Mouse (Mus musculus) hindbrain, embryonic 14.5 days (tissue): ENCODE measurements around the gene Akr1c19. TPM values are rescaled to one million over a fixed set of nuclear protein-coding genes. Genes with fewer than 3 reads are reported as not detected.
A peak's percentile ranks its signal among the peaks of the same experiment; 100 is the strongest.
"Not testable (repeated sequence)": the region's sequence is repeated elsewhere in the genome, so short reads cannot be mapped to it uniquely, and the experiment has no call there.

Experiments used
- ATAC-seq: fragments of 200-750 bp; cut with Nextera tagmentation; 2 replicates; pipeline ENCODE4 v1.8.0; 2017; ENCODE audit warnings: moderate number of reproducible peaks, mild to moderate bottlenecking, moderate TSS enrichment, moderate library complexity; ENCODE audit not compliant: low FRiP score
- DNase-seq: peaks from one replicate; pipeline ENCODE4 v3.0.0-alpha.2; 2015; ENCODE audit warnings: low spot score
- H3K27ac ChIP-seq: fragments of 300-500 bp; sonication (generic); 2 replicates; pipeline ENCODE4 v1.5.1; 2014; ENCODE audit warnings: mild to moderate bottlenecking, moderate library complexity
- H3K27me3 ChIP-seq: fragments of 300-500 bp; sonication (generic); 2 replicates; pipeline ENCODE4 v1.6.1; 2014; ENCODE audit warnings: mild to moderate bottlenecking, low read length, mixed read lengths; ENCODE audit not compliant: control insufficient read depth, insufficient read depth
- H3K36me3 ChIP-seq: fragments of 300-500 bp; sonication (generic); replicated peaks from 2 replicates; pipeline ENCODE4 v1.6.1; 2014; ENCODE audit not compliant: control insufficient read depth, insufficient read depth
- H3K4me1 ChIP-seq: fragments of 300-500 bp; sonication (generic); replicated peaks from 2 replicates; pipeline ENCODE4 v1.6.1; 2014; ENCODE audit warnings: antibody characterized with exemption, low read length, mixed read lengths; ENCODE audit not compliant: control insufficient read depth, insufficient read depth
- H3K4me2 ChIP-seq: fragments of 300-500 bp; sonication (generic); replicated peaks from 2 replicates; pipeline ENCODE4 v1.6.1; 2014; ENCODE audit warnings: mild to moderate bottlenecking, moderate library complexity
- H3K4me3 ChIP-seq: fragments of 300-500 bp; sonication (generic); replicated peaks from 2 replicates; pipeline ENCODE4 v1.5.1; 2014; ENCODE audit warnings: mild to moderate bottlenecking, low read length
- H3K9ac ChIP-seq: fragments of 300-500 bp; sonication (generic); 2 replicates; pipeline ENCODE4 v1.6.1; 2014
- H3K9me3 ChIP-seq: fragments of 300-500 bp; sonication (generic); 2 replicates; pipeline ENCODE4 v1.6.1; 2016; ENCODE audit warnings: low read length; ENCODE audit not compliant: control insufficient read depth
- WGBS: fragments of 180-500 bp; shearing (Covaris S2); extraction: QIAGEN DNeasy Blood & Tissue Kit; methylation state at CpG from one replicate; pipeline ENCODE4 v1.1.7; 2014; 5-methylcytosine and 5-hydroxymethylcytosine counted together
- polyA plus RNA-seq: library from polyadenylated mRNA; unstranded; fragments of >200 nt; fragmentation: Nextera tagmentation; extraction: Ambion mirVana; gene quantifications from 2 replicates; pipeline ENCODE4 v1.2.1, GENCODE M21; 2014

Gene Akr1c19
- polyA plus RNA-seq, 1 experiment from 2014 or later, result 7.3 TPM

DNA sequence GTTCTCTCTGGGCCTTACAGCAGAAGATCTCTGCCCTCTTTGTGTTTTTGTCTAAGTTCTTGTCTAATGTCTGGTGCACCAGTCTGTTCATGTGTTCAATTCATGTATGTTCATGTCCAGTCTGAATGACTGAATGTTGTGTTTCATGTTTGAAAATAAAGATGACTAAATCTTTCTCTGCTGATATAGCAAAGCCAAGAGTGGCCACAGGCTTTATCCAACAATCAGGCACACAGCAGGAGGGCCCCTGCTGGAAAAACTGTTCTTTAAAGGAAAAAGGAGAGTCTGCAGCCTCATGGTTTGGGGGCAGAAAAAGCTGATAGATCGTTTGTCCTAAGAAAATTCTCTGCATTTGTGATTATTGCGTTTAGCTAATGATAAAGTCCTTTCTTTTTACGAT is 16.2 kb upstream of the Akr1c19 start:
- no peak for ATAC-seq
- no peak for DNase-seq
- no peak overlapping the region for H3K27ac ChIP-seq

DNA sequence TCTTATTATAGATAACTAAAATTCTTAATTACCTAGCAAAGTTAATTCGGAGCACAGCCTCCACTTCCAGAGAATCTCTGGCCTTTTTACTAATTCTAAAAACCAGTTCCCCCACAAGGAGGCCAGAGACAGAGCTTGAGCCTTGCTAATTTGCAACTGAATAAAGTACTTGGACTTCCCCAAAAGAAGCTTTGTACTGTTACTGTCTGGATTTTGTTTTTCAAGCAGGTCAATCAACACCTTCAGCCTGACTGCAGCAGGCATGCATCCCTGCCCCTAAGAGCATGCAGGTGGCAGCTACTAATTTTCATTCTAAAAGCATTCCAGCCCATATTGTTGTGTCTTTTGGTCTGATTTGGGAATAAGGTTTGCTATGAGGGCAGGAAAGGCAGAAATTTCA is 13.0 kb upstream of the Akr1c19 start:
- 72% methylated on average over 1 of the region's 1 CpGs for WGBS
- not testable (repeated sequence) for H3K4me1 ChIP-seq, H3K9ac ChIP-seq, H3K36me3 ChIP-seq, H3K9me3 ChIP-seq, H3K4me2 ChIP-seq, H3K27me3 ChIP-seq, H3K27ac ChIP-seq, H3K4me3 ChIP-seq, ATAC-seq, DNase-seq

More for the DNA sequence above, 16.2 kb upstream of the Akr1c19 start:
- H3K9ac ChIP-seq, result no peak overlapping the region
- 60% methylated on average over 3 of the region's 3 CpGs for WGBS
- no peak overlapping the region for H3K4me2 ChIP-seq
- H3K36me3 ChIP-seq, result no peaks in the 10 kb centered on the region
- H3K4me1 ChIP-seq, result no peaks in the 10 kb centered on the region
- no peaks in the 10 kb centered on the region for H3K9me3 ChIP-seq
- no peaks in the 10 kb centered on the region for H3K27me3 ChIP-seq
- H3K4me3 ChIP-seq, result no peak overlapping the region

DNA sequence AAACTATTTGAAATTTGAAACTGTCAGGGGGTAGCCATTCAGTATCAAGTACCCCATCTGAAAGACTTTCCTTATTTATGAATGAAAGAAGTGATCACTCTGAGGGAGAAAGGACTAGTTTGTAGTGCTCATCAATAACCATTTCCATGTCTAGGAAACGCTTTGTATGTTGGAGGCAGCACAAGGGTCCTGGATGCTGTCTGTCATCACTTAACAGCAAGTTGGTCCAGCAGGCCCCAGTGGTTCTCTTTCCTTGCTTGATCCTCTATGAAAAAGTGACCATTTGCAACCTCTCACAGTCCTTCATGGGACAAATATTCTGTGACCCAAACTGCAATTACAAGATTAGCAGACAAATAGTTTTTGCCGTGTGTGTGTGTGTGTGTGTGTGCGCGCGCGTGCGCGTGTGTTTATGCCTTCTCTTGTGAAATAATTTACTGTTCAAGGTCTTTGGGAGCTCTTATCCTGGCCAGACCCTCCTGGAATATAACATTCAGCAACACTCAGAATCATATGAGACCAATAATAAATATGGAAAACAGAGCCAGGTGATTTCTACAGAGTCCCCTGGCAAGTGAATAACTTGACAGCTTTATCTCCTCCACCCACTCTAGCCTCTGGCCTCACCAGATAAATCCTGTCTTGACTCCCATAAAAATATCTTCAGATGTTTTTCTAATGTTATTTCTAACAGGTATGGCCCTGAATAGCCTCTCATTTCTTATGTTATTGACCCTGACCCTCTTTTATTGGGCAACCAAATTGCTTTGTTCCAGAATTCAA is 2.5 kb downstream of the Akr1c19 start:
- no peak overlapping the region for H3K27ac ChIP-seq
- no peaks in the 10 kb centered on the region for H3K4me1 ChIP-seq
- ATAC-seq (no peak), DNase-seq (no peak)
- no peaks in the 10 kb centered on the region for H3K36me3 ChIP-seq
- no peaks in the 10 kb centered on the region for H3K9me3 ChIP-seq
- H3K27me3 ChIP-seq, result no peaks in the 10 kb centered on the region
- H3K4me3 ChIP-seq, result no peak overlapping the region
- H3K9ac ChIP-seq, result no peak overlapping the region
- H3K4me2 ChIP-seq, result no peak overlapping the region
- 95% methylated on average over 8 of the region's 8 CpGs for WGBS

DNA sequence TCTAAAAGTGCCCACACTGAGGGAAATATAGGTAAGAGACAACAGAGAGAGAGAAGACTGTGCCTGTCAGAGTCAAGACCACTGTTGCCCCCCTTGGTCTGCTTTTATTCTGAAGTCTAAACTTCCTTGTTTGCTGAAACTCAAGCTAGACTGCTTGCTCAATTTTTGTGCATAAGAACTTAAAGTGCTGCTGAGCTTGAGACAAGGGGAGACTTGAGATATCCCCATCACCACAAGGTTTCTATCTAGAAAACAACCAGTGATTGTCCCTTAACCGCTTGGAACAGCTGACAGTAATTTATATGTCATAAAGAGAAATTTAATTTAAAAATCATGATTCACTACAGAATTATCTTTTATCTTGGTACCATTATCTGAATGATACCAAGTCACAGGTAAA is 4.6 kb downstream of the Akr1c19 start:
- H3K4me1 ChIP-seq, result no peaks in the 10 kb centered on the region
- ATAC-seq, result no peak
- no peak overlapping the region for H3K27ac ChIP-seq
- H3K9ac ChIP-seq, result no peak overlapping the region
- H3K36me3 ChIP-seq, result no peaks in the 10 kb centered on the region
- no peak for DNase-seq
- H3K4me2 ChIP-seq, result no peak overlapping the region
- no peaks in the 10 kb centered on the region for H3K9me3 ChIP-seq
- H3K27me3 ChIP-seq, result no peaks in the 10 kb centered on the region
- no peak overlapping the region for H3K4me3 ChIP-seq
- WGBS, result 80% methylated on average over 1 of the region's 1 CpGs

DNA sequence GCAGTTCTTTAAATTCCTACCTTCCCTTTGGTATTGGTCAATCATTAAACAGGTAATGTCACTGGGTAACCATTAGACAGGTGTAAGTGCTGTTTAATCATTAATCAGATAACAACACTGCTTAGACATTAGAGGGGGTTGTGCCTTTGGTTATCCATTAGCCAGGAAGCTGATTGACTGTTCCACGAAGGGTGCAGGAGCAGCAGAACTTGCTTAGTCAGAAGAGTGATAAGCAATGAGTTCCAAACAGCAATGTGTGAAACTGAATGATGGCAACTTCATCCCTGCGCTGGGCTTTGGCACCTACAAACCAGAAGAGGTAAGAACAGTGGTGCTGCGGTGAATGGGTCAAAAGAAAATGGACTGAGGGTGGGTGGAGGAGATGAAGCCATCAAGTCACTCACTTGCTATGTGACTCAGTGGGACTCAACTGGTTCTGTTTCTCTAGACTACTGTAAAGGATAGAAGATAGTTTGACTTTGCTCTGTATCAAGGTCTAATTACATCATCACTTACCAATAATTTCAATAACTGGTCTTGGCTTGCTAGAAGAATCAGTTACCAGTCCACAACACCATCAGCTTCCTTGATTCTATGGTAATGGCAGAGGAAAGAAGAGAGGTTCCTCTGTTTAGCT is 5.2 kb downstream of the Akr1c19 start:
- no peak for DNase-seq

DNA sequence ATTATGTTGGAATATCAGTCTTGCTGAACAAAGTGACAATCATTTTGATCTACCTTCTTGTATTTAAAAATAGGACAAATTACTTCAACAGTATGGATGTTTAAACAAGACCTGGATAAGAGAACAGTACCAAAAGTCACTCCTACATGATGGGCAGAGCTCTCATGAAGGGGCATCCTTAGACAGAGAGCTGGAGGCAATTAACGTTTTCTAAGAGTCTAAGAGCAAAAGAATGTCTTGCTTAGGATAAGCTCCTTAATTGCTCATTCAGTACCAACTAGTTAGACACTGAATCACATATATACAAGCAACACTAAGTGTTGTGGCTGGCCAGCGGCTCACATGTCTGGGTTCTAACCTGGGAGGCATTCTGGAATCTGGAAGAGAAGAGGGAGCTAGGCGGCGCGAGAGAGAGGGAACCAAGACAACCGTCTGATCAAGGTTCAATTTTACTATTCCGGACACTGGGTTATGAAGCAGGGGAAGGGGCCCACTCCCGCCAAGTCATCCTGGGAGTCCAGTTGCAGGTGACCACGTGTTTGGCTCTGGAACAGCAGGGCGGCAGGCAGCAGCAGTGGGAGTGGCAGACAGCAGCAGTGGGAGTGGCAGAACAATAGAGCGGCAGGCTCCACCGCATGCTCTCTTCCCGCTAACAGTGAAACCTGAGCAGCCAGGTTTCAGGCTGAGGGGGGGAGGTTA is 16.5 kb downstream of the Akr1c19 start:
- no peaks in the 10 kb centered on the region for H3K9me3 ChIP-seq
- H3K27me3 ChIP-seq, result no peaks in the 10 kb centered on the region
- ATAC-seq (peak; percentile 94), DNase-seq (peak; percentile 64)
- peak overlapping the region; percentile 60 for H3K4me2 ChIP-seq
- no peaks in the 10 kb centered on the region for H3K4me1 ChIP-seq
- H3K27ac ChIP-seq, result peak overlapping the region; percentile 21; the same call in 1 of the 2 replicates
- H3K4me3 ChIP-seq, result peak overlapping the region; percentile 38
- H3K36me3 ChIP-seq, result no peaks in the 10 kb centered on the region
- WGBS, result 4% methylated on average over 13 of the region's 13 CpGs
- H3K9ac ChIP-seq, result peak overlapping the region; percentile 70

More for the DNA sequence above, 5.2 kb downstream of the Akr1c19 start:
- H3K27ac ChIP-seq, result no peak overlapping the region
- no peak overlapping the region for H3K4me2 ChIP-seq
- H3K27me3 ChIP-seq, result no peaks in the 10 kb centered on the region
- no peak overlapping the region for H3K4me3 ChIP-seq
- H3K9me3 ChIP-seq, result no peaks in the 10 kb centered on the region
- ATAC-seq, result no peak
- no peaks in the 10 kb centered on the region for H3K36me3 ChIP-seq
- 67% methylated on average over 3 of the region's 3 CpGs for WGBS
- H3K9ac ChIP-seq, result no peak overlapping the region
- H3K4me1 ChIP-seq, result no peaks in the 10 kb centered on the region

DNA sequence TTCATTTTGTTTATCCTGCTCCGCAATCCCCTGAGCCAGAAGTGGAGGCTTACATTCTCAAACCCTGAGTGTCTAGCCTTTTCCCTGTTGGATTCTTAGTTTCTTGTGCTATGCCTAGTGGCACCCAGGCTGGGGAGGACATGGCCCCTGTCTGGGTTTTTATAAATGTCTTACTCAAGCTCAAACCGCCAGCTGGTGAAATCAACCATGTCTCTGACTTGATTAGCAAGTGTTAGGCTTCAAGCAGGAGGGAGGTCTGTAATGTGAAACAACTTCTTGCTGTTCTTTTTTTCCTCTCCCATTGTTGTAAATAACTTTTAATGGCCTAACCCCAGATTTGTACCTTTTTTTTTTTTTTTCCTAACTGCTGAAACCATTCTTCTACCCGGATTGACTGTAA is 20.8 kb downstream of the Akr1c19 start:
- Histone ChIP-seq H3K4me3 (no peak overlapping the region), H3K9ac (no peak overlapping the region), H3K4me2 (no peak overlapping the region), H3K36me3 (no peaks in the 10 kb centered on the region), H3K27ac (no peak overlapping the region), H3K27me3 (no peaks in the 10 kb centered on the region), H3K9me3 (no peaks in the 10 kb centered on the region), H3K4me1 (no peaks in the 10 kb centered on the region)
- 46% methylated on average over 3 of the region's 3 CpGs for WGBS
- DNase-seq, result no peak
- ATAC-seq, result no peak

DNA sequence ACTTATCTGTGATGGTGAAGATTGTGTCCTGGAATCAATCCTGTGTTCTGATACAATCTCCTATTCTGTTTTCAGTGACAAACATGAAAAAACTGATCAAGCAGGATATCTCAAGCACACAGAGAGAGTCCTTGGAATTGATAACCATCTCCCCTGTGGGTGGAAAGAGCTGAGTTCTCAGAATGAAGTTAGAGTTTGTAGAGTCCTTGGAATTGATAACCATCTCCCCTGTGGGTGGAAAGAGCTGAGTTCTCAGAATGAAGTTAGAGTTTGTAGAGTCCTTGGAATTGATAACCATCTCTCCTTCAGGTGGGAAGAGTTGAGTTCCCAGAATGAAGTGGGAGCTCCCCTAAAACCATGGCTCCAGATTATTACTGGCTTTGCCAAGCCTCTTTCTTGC is 28.4 kb downstream of the Akr1c19 start:
- DNase-seq, H3K4me1 ChIP-seq: not testable (repeated sequence)

DNA sequence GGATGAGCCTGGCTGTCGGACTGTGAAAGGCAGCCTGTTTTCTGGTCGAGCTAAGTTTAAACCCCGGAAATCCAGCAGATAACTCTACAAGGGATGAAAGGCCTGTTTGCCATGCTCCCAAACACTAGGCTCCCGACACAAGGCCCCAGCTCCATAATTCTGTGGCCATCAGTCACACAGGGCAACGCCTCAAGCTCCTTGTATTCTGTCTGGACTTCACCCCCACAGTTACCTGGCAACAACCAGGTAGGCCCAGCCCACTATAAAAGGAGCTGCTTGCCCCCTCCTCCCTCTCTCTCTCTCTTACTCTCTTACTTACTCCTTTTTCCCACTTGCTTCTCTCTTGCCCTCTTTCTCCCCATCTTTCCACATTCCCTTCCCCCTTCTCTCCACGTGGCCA is 28.8 kb downstream of the Akr1c19 start:
- DNase-seq, result no peak
- no peak overlapping the region for H3K4me2 ChIP-seq
- H3K27me3 ChIP-seq, result no peaks in the 10 kb centered on the region
- 90% methylated on average over 6 of the region's 6 CpGs for WGBS
- no peaks in the 10 kb centered on the region for H3K36me3 ChIP-seq
- H3K4me3 ChIP-seq, result no peak overlapping the region
- no peaks in the 10 kb centered on the region for H3K9me3 ChIP-seq
- H3K9ac ChIP-seq, result no peak overlapping the region
- ATAC-seq, result no peak
- H3K27ac ChIP-seq, result no peak overlapping the region
- H3K4me1 ChIP-seq, result no peaks in the 10 kb centered on the region

More for the DNA sequence above, 28.4 kb downstream of the Akr1c19 start:
- not testable (repeated sequence) for H3K9ac ChIP-seq, H3K27ac ChIP-seq, H3K36me3 ChIP-seq, H3K4me3 ChIP-seq, H3K9me3 ChIP-seq, H3K4me2 ChIP-seq, H3K27me3 ChIP-seq, ATAC-seq
